Mouse (Mus musculus): ENCODE results near the gene Ccdc148.

- TF ChIP-seq CTCF (IDR thresholded peaks at IDR 0.05; ENCODE audit: control insufficient read depth, insufficient read depth, insufficient read length) = no peak
- TF ChIP-seq USF1 (IDR thresholded peaks at IDR 0.05; ENCODE audit: low read depth) = no peak
- TF ChIP-seq MYOD1 (IDR thresholded peaks at IDR 0.05; ENCODE audit: control insufficient read depth, insufficient read length, low read depth) = no peak
- no peak for TF ChIP-seq MAX (IDR thresholded peaks at IDR 0.05)
- TF ChIP-seq CEBPB (IDR thresholded peaks at IDR 0.05; ENCODE audit: low read depth) = no peak
- TF ChIP-seq FOSL1 (IDR thresholded peaks at IDR 0.05; ENCODE audit: insufficient read depth, low read length, poor library complexity, severe bottlenecking) = no peak
- no peak for TF ChIP-seq MYOG (IDR thresholded peaks at IDR 0.05; ENCODE audit: control insufficient read depth, extremely low read depth, insufficient read length)
Observed at GRCm38 (mm10) chr2:58905057-58905456, 255.4 kb downstream of the Ccdc148 start.
